Mouse (Mus musculus): ENCODE results near the gene Apba2. TPM values are rescaled to one million over a fixed set of nuclear protein-coding genes. Genes with fewer than 3 reads are reported as not detected.

The Apba2 gene
- not detected for polyA plus RNA-seq (2017; shearing (Covaris generic))

DNA sequence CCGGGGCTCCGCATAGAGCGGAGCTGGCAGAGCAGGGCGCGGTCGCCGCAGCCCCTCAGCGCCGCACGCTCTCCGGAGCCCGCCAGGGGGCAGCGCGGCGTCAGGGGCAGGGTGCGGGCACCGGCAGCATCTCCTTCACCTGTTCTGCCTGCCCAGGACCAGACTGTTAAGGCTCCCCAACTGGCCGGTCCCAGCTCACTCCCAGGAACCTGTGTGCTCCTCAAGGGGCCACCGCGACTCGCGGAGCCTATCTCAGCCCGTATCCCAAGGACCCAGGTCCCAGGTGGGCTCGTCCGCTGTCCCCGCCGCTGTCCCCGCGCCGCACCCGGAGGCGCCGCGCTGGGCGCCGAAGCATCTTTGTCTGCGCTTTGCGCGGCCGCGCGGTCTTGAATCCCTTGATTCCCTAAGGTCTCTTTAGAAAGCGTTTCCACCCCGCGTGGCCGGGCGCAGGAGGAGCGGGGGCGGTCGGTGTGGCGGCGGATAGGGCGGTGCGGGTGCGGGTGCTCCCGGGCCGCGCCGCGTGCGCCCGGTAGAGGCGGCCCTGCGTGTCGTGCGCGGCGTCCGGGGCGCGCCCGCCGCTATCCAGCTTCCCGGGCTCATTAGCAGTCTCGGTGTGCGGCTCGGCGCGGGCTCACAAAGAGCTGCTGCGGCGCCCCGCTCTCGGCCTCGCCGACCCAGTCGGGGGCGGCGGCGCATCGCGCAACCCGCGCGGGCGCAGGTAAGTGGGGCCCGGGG, at the start of gene Apba2:
Gene Apba2 (plus strand): TSS at position 171 of the 735 bp plus-strand sequence.

Other genes starting within 250 kb of the Apba2 start
- 9.1 TPM for gene Mtmr10, start 214.1 kb upstream of the Apba2 start, polyA plus RNA-seq (2017; shearing (Covaris generic))
- gene Fan1, start 127.6 kb upstream of the Apba2 start, polyA plus RNA-seq (2017; shearing (Covaris generic)): 3.8 TPM
- 39.7 TPM for gene Mphosph10, start 109.4 kb upstream of the Apba2 start, polyA plus RNA-seq (2017; shearing (Covaris generic))
- gene Mcee, start 109.1 kb upstream of the Apba2 start, polyA plus RNA-seq (2017; shearing (Covaris generic)): 10.1 TPM